Mouse (Mus musculus) adrenal gland (tissue): Measurements from ENCODE around the gene Sbsn.
"Not testable (repeated sequence)": the region's sequence is repeated elsewhere in the genome, so short reads cannot be mapped to it uniquely, and the experiment has no call there.

Source experiments
- intact Hi-C: fragments of 180-260 bp; cut with DNase I; formaldehyde crosslinking; loops from one replicate; pipeline ENCODE4 v1.15.1; 2025
- long read RNA-seq, 2 experiments: library from polyadenylated mRNA; unstranded; transcript quantifications; one replicate each; pipeline ENCODE4 v2.0.0; 2020; ENCODE audit warnings: borderline replicate concordance in 1 of 2; ENCODE audit not compliant: insufficient replicate concordance in 1 of 2

Gene Sbsn
- long read RNA-seq, experiment 1, transcript Sbsn-203 (4 exons, 732 nt): major isoform, 100 of 119 reads
- long read RNA-seq, experiment 1, transcript Sbsn-201 (4 exons, 2,221 nt): minor isoform, 17 of 119 reads
- long read RNA-seq, experiment 1, partial matches to known transcripts: 0 of 119 reads
- long read RNA-seq, experiment 1, other reads (novel, unspliced or antisense): 1 of 119 reads
- long read RNA-seq, experiment 2, transcript Sbsn-203 (4 exons, 732 nt): major isoform, 103 of 126 reads
- long read RNA-seq, experiment 2, partial matches to known transcripts: 0 of 126 reads
- long read RNA-seq, experiment 2, other reads (novel, unspliced or antisense): 19 of 126 reads

DNA sequence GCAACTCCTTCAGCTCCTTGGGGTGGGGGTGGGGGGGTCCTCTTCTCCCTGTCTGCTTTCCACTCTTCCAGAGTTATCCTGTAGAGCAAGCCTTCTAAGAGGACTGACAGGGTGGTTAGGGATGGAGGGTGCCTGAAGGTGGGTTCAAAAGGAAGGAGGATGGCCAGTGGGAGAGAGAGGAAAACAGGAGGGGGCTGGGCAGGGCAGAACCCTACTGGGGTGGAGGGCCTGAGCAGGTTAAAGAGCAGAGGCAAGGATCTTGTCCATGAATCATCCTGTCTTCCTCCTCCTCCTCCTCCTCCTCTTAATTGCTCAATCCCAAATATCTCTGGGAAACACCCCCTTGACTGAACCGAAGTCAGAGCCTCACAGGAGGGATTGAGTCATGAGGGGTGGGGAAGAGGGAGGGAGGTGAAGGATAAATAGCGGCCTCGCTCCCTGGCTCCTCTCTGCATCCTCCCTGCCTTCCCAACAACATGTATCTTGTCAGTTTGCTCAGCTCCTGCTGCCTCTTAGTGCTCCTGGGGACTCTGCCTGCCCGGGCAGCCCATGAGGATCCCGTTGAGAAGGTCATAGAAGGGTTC, at the start of gene Sbsn:
Sbsn (plus strand) TSS at position 386 of the 584 bp plus-strand sequence.
- intact Hi-C loops: no loop called here

DNA sequence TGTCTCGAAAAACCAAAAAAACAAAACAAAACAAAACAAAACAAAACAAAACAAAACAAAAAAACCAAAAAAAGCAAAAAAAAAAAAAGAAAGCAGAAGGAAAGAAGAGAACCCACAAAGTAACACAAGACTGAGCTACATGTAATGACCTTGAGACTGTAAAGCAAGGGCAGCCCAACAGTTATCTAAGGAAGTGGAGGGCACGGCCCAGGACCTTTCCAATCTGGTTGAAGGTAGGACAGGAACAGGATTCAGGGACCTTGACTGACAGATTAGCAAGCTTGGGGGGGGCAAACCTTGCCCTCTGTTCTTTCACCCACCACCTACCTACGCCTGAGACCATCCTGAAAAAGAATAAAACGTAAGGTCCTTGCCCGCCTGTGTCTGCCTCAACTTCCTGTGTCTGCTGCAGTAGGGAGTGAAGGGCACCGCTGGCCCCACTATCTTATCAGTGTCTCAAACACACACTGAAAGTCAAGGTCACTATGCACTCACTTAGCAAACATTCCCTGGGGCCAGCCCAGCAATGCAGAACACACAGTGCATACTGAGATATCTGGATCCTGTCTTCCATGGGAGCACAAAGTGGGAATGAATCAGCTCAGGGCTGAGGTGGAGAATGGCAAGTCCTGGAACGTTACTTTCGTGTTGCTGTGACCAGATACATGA, 44.9 kb upstream of the Sbsn start:
- intact Hi-C loops: no loop called here

GRCm38 (mm10) chr7:30707441-30707840, 43.8 kb upstream of the Sbsn start:
- intact Hi-C loops: no loop called here

DNA sequence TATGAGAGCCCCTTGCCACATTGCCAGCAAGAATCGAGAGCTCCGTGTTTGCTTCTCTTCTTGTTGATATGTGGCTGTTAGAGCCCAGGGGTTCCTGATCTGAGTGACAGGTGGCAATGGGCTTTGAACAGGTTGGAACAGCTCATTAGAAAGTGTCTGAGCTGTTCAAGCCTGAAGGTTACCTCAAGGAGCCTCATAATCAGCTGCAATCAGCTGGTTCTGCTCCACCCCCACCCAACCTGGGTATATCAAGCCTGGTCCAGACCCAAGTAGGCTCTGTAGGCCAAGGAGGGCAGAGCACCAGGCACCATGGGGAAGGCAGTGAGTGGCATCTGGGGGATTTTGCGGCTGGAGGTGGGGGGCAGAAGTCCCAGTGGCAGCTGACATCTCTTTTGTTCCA, 39.3 kb upstream of the Sbsn start, which contains the start of gene Atp4a:
Atp4a (plus strand) TSS at position 268 of the 400 bp plus-strand sequence.
- intact Hi-C loops: no loop called here

- intact Hi-C loops: no loop called here
These were observed 34.1 kb upstream of the Sbsn start for GRCm38 (mm10) chr7:30717006-30717715.

GRCm38 (mm10) chr7:30717716-30718046, 33.6 kb upstream of the Sbsn start:
- intact Hi-C loops: no loop called here

- intact Hi-C loops: no loop called here
These were observed 31.6 kb upstream of the Sbsn start for GRCm38 (mm10) chr7:30719669-30720068.

DNA sequence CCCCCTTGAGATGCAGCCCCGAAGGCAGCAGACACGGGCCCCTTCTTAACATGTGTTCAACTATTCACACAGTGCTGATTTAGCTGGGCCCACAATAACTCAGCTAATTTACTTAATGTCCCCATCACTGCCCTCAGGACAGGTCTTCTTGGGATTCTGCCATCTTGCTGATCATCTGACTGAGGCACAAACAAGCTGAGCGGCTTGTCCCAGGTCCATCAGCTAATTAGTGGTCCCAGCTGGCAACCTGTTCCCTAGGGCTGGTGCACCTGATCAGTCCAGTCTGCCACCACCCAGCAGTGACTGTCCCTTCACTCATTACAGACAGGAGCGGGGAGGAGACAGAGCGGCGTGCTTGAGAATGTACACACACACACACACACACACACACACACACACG, 30.0 kb upstream of the Sbsn start:
- intact Hi-C loops: no loop called here

GRCm38 (mm10) chr7:30723274-30723953, 27.9 kb upstream of the Sbsn start:
- intact Hi-C loops: no loop called here

DNA sequence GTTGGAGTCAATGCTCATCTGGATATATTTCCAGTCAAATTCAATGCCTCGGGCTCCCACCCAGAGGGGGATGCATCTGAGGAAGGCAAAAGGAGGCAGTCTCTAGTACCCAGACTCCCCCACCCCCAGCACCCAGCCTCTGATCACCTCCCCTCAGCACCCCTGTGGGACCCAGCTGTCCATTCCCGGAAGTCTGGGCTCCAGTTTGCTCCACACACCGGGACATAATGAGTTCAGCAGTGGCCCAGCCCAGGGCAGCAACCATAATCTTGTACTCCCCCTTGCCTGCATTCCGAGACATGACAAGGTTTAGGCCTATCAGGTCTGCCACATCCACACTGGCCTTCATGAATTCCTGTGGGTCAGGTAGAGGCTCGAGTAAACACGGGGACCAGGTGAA, 23.1 kb upstream of the Sbsn start:
- intact Hi-C loops: no loop called here

GRCm38 (mm10) chr7:30728739-30729395, 22.4 kb upstream of the Sbsn start:
- intact Hi-C loops: no loop called here

GRCm38 (mm10) chr7:30729396-30730063, 21.7 kb upstream of the Sbsn start, which contains the start of gene Tmem147:
Gene Tmem147, minus strand, starts transcription at chr7:30729540.
- intact Hi-C loops: no loop called here

DNA sequence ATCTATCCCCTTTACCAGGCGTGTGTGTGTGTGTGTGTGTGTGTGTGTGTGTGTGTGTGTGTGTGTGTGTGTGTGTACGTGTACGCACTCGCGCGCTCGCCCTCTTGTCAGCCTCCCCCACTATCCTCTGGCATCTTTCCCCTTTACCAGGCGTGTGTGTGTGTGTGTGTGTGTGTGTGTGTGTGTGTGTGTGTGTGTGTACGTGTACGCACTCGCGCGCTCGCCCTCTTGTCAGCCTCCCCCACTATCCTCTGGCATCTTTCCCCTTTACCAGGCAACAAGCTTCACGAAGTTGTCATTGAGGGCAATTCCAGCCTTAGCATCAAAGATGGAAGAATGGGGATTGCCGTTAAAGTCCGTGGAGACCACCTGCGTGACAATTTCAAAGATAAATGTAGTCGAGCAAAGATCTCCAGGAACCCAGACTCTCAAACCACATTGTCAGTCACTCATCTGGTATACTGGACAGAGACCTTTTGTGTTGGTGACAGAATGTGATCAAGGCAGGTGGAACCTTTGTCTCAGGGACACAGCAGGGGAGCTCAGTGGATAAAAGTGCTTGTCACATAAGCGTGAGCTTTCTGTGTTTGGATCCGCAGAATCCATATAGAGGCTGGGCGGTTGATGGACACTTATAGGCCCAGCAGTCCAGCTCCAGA, 21.1 kb upstream of the Sbsn start:
- intact Hi-C loops: not testable (repeated sequence)

DNA sequence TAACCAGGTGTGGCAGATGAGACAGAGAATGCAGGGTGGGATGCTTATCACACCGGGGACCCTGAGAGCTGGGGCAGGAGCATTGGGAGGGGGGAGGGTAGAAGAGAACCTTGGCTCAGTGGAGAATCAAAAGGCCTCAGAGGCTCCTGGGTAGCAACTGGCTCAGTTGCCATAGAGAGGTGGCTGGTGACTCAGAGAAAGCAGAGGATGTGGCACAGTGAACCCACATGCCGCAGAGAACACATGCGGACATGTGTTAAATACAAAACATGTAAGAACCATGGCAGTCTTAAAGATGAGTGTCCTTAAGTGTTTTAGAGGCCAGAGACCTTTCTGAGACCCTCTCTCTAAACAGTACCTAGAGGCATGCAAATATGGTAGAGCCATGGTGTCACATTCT, 15.1 kb upstream of the Sbsn start:
- intact Hi-C loops: no loop called here

DNA sequence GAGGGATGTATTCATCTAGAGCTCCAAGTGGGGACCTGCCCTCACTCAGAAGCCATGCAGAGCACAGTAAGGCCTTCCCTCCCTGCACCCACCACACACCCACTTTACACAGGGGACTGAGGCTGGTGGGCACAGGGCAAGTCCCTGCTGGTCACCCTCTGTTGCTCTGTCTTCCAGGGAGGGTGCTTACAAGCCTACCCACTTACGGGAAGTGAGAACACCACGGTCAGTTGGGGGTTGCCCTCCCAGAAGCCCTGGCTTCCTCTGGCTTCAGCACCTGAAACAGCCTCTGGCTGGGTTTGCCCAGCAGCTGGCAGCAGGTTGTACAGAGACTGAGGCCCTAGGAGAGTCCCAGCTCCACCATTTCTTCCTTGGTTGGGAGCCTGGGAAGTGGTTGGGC, 8.7 kb upstream of the Sbsn start:
- intact Hi-C loops: not testable (repeated sequence)

- intact Hi-C loops: not testable (repeated sequence)
These were observed 7.7 kb upstream of the Sbsn start, which contains the start of gene Gapdhs for GRCm38 (mm10) chr7:30743617-30744016. Gene Gapdhs, minus strand, starts transcription at chr7:30743681.

DNA sequence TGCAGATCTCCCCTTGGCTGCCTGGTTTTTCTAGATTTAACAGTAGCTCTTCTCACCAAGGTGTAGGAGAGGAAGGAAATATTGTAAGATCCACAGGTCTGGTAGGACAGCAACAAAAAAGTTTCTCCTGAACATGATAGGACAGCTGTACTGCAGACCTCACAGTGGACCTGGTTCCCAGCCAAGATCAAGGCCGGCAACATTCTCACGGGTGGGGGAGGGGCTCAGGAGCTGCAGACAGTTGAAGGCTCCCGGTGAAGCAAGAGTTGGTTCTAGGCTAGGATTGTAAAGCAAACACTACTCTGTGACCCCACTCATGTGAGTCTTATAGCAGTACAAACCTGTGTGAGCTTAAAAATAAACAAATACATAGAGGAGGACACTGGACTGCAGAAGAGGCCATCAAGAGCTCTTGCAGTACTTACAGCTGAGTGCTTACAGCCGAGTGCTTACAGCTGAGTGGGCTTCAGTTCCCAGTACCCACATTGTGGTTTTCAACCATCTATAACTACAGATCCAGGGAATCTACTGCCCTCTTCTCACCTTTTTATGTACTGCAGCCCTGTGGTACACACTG, 7.2 kb upstream of the Sbsn start:
- intact Hi-C loops: no loop called here

DNA sequence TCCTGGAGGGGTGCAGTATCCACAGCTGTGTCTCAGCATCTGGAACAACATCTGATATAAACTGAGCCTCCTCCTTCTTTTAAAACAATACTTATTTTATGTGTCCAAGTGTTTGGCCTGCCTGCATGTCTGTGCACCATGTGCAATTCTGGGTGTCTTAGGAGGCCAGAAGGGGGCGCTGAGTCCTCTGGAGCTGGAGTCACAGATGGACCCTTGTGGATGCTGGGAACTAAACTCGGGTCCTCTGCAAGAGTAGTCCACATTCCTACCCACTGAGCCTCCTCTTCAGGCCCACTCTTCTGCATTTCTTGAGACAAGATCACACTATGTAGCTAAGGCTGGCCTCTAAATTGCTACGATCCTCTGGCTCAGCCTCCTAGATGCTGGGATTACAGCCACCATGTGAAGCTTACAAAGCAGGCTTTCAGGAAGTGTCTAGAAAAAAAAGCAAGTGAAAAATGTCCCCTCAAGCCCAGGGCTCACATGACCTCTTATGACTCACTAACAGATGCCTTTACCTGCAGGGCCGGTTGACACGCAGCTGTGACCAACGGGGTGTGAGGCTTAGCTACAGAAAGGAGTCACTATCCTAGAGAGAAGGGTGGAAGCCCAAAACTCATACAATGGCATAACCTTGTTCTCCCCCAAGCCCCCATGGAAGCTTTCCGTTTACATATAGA, 3.6 kb upstream of the Sbsn start:
- intact Hi-C loops: no loop called here
